Mouse (Mus musculus) left cerebral cortex, adult 2 months (tissue): ENCODE data around the gene Lif. TPM values are rescaled to one million over a fixed set of nuclear protein-coding genes. Genes with fewer than 3 reads are reported as not detected.

Experiments
- DNase-seq, 2 experiments: peaks; one replicate each; pipeline ENCODE4 v3.0.0; 2021 to 2022; ENCODE audit warnings: low spot score in 2 of 2, mixed read lengths in 1 of 2; ENCODE audit errors: extremely low spot score in 1 of 2
- H3K27ac ChIP-seq: fragments of 200-600 bp; 2 replicates; pipeline ENCODE4 v1.8.1; 2022
- H3K4me3 ChIP-seq: fragments of 200-600 bp; 2 replicates; pipeline ENCODE4 v1.8.1; 2022
- CTCF ChIP-seq: fragments of 200-600 bp; IDR thresholded peaks from 2 replicates; pipeline ENCODE4 v1.8.1; 2022; ENCODE audit warnings: antibody characterized with exemption, mild to moderate bottlenecking, moderate library complexity
- intact Hi-C: fragments of 180-260 bp; cut with DNase I; formaldehyde crosslinking; loops from one replicate; pipeline ENCODE4 v1.15.1; 2025
- total RNA-seq, 2 experiments: library from RNA; stranded (reverse); gene quantifications; 2 replicates each; pipeline ENCODE4 v1.2.3; 2021

Gene Lif
- total RNA-seq, 2 experiments from 2014 or later = 0.70 to 1.2 TPM

DNA sequence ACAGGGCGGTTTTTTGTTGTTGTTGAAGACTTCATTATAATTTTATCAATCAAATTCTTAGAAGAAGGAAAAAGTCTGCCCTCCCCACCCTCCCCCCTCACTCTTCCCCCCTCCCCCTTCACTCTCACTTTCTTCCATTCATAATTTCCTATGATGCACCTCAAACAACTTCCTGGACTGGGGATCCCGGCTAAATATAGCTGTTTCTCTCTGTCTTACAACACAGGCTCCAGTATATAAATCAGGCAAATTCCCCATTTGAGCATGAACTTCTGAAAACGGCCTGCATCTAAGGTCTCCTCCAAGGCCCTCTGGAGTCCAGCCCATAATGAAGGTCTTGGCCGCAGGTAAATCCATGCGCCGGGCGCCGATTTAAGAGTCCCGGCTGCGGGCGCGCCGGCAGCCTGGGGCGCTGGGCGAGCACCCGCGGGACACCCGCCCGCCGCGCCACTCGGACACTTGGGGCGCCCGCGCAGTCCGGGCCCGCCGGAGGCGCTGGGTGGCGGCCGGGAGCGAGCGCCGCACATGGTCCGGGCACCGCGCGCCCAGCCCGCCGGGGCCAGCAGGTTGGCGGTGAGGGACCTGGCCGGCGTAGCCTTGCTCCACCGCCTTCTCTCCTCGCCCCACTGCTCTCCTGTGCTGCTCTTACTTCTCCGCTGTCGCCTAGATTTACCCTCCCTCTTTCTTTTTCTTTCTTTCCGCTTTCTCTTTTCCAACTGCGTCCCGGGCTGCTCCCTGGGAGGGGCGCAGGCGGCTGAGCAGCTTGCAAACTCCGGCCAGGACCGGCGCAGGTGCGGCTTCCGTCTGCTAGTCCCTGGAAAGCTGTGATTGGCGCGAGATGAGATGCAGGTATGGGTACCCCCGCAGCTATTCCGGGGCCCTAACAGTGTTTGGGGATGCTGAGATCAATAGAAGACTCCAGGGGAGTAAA, 9.2 kb downstream of the Lif start:
- H3K27ac ChIP-seq = no peak overlapping the region
- peak in 1 of 2 experiments; percentile 30 for DNase-seq
- TF ChIP-seq CTCF = no peak; the same call in 1 of the 2 replicates
- H3K4me3 ChIP-seq = peak overlapping the region; percentile 51
- intact Hi-C loops = loop anchor here (10.0 kb wide), 1 partner anchor 598 kb away; no protein-coding TSS in a partner anchor

DNA sequence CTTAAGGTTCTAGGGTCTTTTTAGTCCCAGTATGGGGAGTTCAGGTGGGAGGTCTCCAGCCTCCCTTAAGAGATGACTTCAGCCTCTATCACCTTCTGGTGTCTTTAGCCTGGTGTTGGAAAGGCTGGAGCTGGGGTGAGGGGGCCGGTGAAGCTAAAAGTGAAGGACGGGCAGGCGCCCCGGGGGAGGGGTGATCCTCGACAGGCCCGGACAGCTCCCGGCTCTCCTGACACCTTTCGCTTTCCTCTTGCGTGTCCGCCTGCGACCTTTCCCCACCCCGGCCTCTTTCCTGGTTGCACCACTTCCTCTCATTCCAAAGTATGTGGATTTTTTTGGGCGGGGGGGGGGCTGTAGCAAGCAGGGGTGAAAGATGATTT, 9.8 kb downstream of the Lif start:
- Histone ChIP-seq H3K27ac (no peak overlapping the region), H3K4me3 (peak overlapping the region; percentile 51)
- no peak for TF ChIP-seq CTCF
- DNase-seq = no peak
- intact Hi-C loops = loop anchor here (10.0 kb wide), 1 partner anchor 598 kb away; no protein-coding TSS in a partner anchor

DNA sequence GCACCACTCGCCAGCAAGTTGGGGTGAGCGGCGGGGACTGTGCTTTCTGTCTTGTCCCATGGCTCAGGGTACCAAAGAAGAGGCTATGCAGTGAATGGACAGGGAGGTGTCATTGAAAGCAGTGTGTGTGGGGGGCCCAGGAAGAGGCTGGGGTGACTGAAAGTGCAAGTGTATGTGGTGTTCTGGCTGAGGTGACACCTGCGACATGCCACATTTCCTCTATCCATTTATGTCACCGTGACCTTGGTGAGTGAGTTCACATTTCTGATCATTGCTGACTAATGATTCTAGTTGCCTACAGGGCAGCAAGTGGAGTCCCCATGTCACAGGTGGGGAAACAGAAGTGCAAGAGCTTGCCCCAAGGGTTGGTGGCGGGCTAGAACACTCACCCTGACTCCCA, 11.1 kb downstream of the Lif start:
- no peak overlapping the region for H3K27ac ChIP-seq
- no peak for TF ChIP-seq CTCF
- intact Hi-C loops = loop anchor here (10.0 kb wide), 1 partner anchor 596 kb away; no protein-coding TSS in a partner anchor
- no peak for DNase-seq
- no peak overlapping the region for H3K4me3 ChIP-seq

DNA sequence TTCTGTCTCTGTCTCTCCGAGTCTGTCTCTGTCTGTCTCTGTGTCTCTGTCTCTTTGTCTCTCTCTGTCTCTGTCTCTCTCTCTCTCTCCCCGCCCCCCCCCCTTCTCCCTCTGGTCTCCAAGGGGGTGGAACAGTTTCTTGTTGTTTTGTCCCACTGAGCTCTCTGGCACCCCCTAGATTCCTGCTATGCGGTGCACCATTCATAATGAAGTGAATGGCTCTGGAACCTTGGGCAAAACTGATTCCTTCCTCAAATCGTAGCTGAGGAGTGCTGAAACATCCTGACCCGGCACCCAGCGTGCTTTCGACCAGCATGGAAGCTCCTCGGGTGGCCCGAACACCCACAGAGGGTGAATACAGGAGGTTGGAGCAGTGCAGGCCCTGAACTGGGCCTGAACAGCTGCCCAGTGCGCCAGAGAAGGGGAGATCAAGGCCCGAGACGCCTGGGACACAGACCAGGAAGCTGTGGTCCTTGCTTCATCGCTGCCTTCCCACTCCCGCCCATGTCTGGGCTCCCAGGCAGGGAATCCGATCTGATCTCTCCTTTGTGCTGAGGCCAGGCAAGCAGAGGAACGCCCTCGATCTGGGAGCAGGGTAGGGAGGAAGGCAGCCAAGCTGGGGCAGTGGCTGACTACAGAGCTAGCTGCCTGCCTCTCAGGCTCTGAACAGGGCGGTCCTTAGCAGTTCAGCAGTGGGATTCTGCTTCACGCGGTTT, 13.5 kb downstream of the Lif start:
- Histone ChIP-seq H3K4me3 (no peak overlapping the region), H3K27ac (no peak overlapping the region)
- DNase-seq = no peak
- peak; percentile 39 for TF ChIP-seq CTCF
- intact Hi-C loops = no loop called here

DNA sequence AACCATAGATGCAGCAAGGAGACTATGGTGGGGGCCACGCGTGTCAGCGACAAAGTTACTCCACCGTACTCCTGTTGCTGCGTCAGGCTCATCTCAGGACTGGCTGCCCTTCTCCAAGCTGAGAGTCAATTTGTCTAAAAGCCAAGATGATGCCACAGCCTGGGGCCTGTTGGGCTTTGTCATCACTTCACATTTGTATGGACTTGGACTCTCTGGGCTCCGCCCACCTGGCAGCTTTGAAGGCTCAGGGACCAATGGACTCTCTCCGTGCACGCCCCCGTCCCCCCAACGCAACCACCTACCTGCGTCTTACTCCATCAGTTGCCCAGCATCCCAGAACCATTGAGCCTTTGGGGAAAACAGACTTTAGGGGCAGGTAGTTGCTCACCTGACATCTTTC, 14.2 kb downstream of the Lif start:
- Histone ChIP-seq H3K27ac (no peak overlapping the region), H3K4me3 (no peak overlapping the region)
- DNase-seq = no peak
- TF ChIP-seq CTCF = no peak
- intact Hi-C loops = no loop called here

DNA sequence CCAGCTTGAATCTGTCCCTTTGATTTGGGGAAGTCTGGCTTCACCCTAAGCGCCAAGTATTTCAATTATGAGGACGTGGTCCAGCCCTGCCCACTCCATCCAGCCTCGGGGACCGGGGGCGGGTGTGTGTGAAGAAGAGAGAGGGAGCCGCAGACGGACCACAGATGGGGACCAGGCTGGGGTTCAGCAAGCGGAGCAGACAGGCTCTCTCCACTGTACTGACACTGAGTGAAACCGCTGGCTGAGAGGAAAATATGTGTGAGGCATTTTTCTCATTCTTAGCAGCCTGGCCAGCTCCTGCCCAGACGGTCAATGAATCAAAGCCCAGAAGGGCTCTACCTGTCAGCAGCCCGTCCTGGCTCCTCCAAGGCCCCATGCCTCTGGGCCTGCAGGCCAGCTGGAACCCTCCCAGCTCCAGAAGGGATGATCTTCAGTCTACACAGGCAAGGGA, 19.1 kb downstream of the Lif start:
- Histone ChIP-seq H3K27ac (no peak overlapping the region), H3K4me3 (no peak overlapping the region)
- intact Hi-C loops = no loop called here
- DNase-seq = no peak
- no peak for TF ChIP-seq CTCF

DNA sequence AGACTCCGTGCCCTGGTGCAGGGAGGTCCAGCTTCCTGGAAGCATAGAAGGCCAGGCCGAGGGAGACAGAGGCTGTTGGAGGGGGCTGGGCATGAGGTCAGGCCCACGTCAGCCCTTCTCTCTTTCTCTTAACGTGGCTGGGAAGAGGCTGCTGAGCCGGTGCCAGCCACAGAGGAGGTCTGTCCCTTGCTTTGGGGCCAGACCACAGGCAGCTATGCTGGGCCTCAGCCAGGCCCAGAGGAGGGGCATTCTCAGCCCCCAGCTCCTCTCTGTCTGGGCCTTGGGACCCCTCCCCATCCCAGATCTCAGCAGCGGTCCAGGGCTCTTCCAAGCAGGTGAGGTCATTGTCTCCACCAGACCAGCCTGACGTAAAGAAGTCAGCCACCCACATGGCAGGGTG, 22.6 kb downstream of the Lif start:
- TF ChIP-seq CTCF = no peak
- intact Hi-C loops = no loop called here

DNA sequence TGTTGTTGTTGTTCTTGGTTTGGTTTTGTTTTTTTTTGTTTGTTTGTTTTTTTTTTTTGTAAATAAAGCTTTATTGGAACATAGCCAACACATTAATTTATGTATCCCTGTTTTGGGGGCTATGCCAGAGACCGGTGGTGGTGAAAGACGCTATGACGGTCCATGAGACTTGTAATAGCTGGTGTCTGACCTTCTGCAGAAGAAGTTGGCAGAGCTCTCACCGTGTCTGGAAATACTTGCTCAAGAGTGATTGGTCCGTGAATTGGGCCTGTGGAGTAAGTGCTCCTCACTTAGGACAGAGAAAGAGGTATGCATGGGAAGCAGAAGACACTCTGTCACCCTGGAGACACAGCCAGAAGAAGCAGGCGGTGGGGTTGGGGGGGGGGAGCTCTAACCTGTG, 24.5 kb downstream of the Lif start:
- TF ChIP-seq CTCF = no peak
- H3K4me3 ChIP-seq = no peak overlapping the region
- H3K27ac ChIP-seq = no peak overlapping the region
- DNase-seq = no peak
- intact Hi-C loops = no loop called here

More for the DNA sequence above, 22.6 kb downstream of the Lif start:
- no peak overlapping the region for H3K4me3 ChIP-seq
- no peak for DNase-seq
- no peak overlapping the region for H3K27ac ChIP-seq

DNA sequence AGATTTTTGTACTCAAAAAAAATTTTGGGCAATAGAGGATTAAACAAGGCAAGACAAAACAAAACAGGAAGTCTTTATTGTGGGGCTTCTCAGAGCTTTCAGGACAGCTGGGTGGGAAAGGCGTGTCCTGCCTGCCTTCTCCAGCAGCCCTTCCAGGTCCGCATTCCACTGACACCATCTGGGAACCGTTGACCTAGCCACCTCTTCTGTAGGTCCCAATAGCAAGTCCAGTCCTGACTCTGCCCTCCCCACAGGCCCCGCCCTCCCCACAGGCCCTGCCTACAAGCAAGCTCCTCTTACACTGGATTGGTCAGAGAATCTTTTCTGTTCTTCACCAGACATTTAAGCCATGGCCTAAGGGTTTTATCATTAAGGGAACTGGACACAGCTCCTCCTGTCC, 26.3 kb downstream of the Lif start:
- DNase-seq = no peak
- Histone ChIP-seq H3K27ac (no peak overlapping the region), H3K4me3 (no peak overlapping the region)
- intact Hi-C loops = no loop called here
- no peak for TF ChIP-seq CTCF

DNA sequence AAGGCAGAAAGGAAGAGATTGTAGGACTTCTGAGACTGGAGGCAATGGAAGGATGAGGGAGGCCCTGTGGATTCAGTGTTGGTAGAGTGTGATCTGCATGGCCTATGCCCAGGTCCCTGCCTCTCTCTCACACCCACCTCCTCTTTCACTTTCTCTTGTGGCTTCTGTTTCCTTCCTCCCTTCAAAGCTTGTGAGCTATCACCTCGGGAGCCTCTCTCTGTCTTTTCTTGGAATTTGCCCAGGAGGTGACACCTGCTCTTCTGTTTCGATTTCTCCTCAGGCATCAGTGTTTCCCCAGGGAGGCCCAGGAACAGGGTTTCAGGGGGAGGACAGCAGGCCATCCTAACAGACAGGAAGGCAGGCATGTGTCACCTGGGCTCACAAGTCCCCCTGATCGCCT, 31.9 kb downstream of the Lif start:
- no peak for DNase-seq
- intact Hi-C loops = no loop called here
- Histone ChIP-seq H3K4me3 (no peak overlapping the region), H3K27ac (no peak overlapping the region)
- TF ChIP-seq CTCF = no peak

DNA sequence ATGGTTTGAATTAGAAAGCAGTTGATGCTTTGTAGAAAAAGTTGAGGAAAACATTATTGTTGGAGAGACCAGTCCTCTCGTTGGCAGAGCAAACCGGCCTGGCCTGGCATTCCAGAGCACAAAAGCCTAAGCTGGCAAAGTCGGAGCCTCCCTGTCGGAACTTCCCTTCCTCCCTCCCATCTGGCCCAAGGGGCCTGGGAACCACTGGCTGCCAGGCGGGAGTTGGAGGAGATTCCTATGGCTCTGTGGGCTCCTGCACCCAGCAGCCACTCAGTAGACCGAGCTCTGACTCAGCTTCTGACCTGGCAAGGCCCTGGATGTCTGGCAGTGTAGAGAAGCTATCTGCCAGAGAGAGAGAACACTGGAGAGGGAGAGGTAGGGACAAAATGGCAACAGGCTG, 34.3 kb downstream of the Lif start:
- TF ChIP-seq CTCF = no peak
- intact Hi-C loops = no loop called here
- no peak overlapping the region for H3K27ac ChIP-seq

DNA sequence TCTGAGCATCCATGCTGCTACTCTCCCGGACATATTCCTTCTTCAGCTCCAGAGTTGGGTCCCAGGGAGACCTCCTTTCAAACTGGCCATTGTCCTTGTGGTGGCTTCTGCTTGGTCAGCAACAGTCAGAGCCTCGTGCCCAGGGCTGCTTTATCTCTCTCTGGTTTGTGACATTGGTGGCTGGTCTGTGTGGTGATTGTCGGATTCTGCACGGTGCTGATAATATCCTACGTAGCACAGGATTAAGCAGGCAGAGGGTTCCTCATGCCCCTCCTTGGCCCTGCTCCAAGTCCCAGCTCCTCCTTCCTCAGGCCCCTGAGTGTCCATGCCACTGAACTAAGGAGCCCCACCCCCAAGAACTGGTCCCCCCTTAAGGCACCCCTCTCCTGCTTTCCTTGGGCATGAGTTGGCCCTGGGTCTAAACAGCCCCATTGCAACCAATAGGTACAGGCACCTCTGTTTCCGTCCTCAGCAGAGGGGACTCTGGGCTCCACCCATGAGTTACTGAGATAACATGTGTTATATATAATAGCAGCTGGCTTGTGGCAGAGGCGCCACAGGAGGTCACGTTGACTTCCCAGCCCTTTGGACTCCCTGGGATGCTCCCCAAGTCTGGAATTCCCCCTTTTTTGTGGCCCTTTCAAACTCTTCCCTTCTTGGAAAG, 35.0 kb downstream of the Lif start:
- no peak overlapping the region for H3K4me3 ChIP-seq
- intact Hi-C loops = no loop called here
- no peak overlapping the region for H3K27ac ChIP-seq
- TF ChIP-seq CTCF = no peak
- no peak for DNase-seq

More for the DNA sequence above, 34.3 kb downstream of the Lif start:
- no peak overlapping the region for H3K4me3 ChIP-seq
- DNase-seq = peak in 1 of 2 experiments; percentile 34
